Mouse (Mus musculus) spleen, adult 2 months (tissue): ENCODE measurements at regions not wholly inside any gene's neighbourhood (a gene's known extent, or its start where the extent isn't known, plus 50 kb on each side); places are given as distances from the start of the nearest gene placed in this dataset.

Experiments used
- CTCF ChIP-seq: fragments of 200-500 bp; IDR thresholded peaks from 2 replicates; pipeline ENCODE4 v1.5.1; 2011; ENCODE audit warnings: mild to moderate bottlenecking, inconsistent platforms; ENCODE audit not compliant: insufficient read depth, insufficient read length, insufficient replicate concordance; ENCODE audit errors: extremely low read depth
- POLR2A ChIP-seq: fragments of 200-500 bp; IDR thresholded peaks from 2 replicates; pipeline ENCODE4 v1.6.1; 2011; ENCODE audit warnings: low read depth, low read length, inconsistent platforms

- TF ChIP-seq CTCF (no peak), POLR2A (no peak)
These were observed 353.9 kb downstream of the Cog6 start for GRCm38 (mm10) chr3:52663161-52663602.
